Mouse (Mus musculus) splenic B cell, adult 2 months (primary cell): ENCODE measurements around the gene Zfp697.
"Not testable (repeated sequence)": the region's sequence is repeated elsewhere in the genome, so short reads cannot be mapped to it uniquely, and the experiment has no call there.

Source experiments
- DNase-seq: peaks from one replicate; pipeline ENCODE4 v3.0.0-alpha.2; 2011; ENCODE audit warnings: low read depth, low spot score
- H3K27me3 ChIP-seq: 2 replicates; pipeline ENCODE4 v1.6.1; 2012; ENCODE audit warnings: mild to moderate bottlenecking, low read length, moderate library complexity, mixed read lengths; ENCODE audit not compliant: control insufficient read depth, poor library complexity, insufficient read depth, severe bottlenecking
- H3K36me3 ChIP-seq: 2 replicates; pipeline ENCODE4 v1.6.1; 2012; ENCODE audit warnings: mild to moderate bottlenecking, low read length, moderate library complexity, mixed read lengths; ENCODE audit not compliant: control insufficient read depth, poor library complexity, insufficient read depth, severe bottlenecking

Gene Zfp697

DNA sequence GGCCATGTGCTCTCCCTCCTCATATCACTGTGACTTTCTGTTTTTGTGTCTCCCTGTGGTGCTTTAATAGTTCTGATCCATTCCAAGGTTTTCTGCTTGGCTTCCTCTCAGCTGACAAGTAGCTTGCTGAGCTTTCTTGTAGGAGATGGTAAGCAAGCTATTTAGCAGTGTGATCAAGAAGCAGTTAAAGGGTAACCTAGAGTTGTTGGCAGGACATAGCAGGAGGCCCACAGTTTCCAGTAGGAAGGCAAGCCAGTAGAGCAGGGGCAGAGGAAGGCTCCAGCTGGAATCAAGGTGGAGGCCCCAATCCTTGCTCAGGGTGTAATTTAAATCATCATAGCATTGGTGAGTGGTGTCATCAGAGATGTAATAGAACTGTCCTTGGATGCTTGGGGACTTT, 298.5 kb downstream of the Zfp697 start:
- no peaks in the 10 kb centered on the region for H3K36me3 ChIP-seq
- no peak for DNase-seq
- no peaks in the 10 kb centered on the region for H3K27me3 ChIP-seq

DNA sequence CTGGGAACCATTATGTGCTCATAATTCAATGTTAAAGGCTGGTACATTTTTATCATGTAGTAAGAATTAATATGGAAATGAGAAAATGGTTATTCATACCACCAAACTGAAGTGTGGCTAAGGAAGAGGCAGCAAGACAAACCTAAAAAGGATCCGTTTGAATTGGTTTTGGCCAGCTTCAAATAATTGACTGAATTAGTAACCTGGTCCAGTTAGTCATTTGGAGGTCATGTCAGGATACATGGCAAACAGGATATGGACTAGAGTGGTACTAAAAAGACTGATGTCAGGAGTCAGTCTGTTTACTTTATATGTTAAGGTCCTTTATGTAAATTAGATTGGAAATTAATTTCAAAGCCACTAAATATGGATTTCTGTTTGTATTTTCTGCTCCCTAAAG, 300.1 kb downstream of the Zfp697 start:
- no peak for DNase-seq
- Histone ChIP-seq H3K36me3 (no peaks in the 10 kb centered on the region), H3K27me3 (no peaks in the 10 kb centered on the region)

DNA sequence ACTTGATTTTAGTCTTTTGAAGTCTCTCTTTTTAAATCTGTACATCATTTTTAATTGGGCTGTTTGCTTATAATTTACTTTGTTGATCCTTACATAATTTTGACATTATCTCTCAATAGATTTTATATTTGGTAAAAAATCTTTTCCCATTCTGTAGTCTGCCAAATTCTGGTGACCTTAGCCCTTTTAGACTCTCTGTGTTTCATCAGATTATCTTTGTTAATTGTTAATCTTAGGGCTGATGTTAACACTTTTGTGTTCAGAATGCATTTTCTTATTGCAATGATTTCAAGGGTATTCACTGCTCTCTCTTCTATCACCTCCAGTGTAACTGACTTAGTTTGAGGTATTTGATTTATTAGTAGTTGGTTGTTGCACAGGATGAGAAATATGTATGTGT, 338.5 kb downstream of the Zfp697 start:
- DNase-seq, result no peak

DNA sequence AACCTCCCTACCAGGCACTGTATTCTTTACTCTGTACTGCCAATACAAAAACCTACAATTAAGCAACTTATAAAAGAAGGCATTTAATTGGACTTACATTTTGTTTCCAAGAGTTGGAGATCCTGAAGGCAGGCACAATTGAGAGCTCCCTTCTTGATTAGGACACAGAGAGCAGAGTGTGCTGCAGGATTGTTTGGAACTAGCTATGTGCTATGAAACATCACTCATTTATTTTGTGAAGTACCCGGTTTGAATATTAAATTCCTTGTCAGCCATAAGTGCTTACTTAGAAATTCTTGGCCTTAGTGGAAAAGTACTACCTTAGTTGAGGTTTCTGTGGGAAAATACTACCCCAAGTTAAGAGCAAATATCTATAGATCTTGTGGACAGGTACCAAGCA, 342.1 kb downstream of the Zfp697 start, which contains the start of gene Hsd3b2:
Gene Hsd3b2, minus strand, starts transcription at position 168 of the 400 bp plus-strand sequence.
- no peak for DNase-seq
- no peaks in the 10 kb centered on the region for H3K27me3 ChIP-seq
- H3K36me3 ChIP-seq, result no peaks in the 10 kb centered on the region

More for the DNA sequence above, 338.5 kb downstream of the Zfp697 start:
- Histone ChIP-seq H3K27me3 (no peaks in the 10 kb centered on the region), H3K36me3 (no peaks in the 10 kb centered on the region)

DNA sequence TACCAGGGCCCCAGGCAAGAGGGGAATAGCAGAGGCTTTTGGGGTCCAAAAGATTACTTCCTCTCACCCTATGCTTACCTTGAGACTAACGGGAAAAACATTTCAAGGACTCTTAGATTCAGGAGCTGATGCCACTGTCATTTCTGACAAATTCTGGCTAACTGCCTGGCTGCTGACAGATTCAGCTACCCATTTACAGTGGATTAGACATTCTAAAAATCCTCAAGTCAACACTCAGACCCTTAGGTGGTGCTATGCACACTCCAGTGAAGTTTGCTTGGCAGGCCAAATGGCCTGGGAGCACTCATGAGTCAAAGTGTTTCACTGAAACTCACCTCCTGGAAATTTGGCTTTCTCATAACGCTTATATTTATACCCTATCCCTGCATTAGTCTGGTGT, 344.0 kb downstream of the Zfp697 start:
- no peaks in the 10 kb centered on the region for H3K36me3 ChIP-seq
- H3K27me3 ChIP-seq, result no peaks in the 10 kb centered on the region
- no peak for DNase-seq

DNA sequence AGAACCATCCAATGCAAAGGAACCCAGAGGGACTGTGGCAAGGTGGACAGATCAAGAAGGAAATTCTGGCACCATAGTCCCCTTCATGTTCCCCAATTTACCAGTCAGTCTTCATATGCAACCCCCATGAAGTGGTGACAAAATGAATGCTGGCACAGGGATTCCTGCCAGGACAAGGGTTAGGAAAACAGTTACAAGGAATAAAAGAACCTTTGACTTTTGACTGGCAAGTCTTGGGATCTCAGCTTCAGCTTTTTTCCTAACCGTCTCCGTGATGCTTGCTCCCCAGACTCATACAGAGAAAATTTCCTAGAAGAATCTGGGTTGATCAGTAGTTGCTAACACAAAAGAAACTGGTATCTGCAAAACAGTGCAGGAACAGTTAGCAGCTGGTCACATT, 351.5 kb downstream of the Zfp697 start:
- no peaks in the 10 kb centered on the region for H3K27me3 ChIP-seq
- no peak for DNase-seq
- H3K36me3 ChIP-seq, result no peaks in the 10 kb centered on the region

DNA sequence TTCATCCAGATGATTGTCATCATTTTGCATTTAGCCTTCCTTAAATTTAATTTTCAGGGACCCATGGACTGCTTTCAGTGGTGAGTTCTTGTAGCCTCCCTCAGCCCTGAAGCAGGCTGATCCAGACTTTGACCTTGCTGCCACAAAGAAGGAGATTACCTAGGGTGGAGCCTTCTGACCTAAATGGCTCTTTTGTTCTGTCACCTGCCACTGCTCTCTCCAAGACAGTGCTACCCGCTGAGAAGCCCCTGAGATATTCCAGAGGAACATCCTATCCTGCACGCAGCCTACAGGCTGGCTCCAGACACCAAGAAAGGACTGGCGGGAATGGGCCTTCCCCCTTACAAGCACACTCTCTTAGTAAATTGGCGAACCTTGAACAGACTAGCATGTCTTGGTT, 352.1 kb downstream of the Zfp697 start:
- no peak for DNase-seq
- Histone ChIP-seq H3K36me3 (no peaks in the 10 kb centered on the region), H3K27me3 (no peaks in the 10 kb centered on the region)

DNA sequence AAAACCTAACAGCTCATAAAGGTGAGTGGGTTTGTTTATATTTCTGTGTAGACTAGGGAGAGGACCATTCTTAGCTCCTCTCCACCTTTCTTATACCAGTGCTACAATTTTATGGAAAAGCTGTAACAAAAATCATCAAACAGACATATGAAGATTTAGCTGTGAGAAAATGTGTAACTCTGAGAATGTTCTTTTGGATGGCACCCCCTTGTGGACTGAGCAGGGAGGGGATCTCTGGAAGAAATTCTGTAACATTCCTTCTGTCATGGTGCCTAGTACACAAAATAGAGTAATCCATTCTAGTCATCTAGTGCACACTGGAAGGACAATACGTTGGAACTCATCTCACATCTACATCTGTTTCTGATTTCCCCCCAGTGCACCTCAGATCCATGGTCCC, 358.8 kb downstream of the Zfp697 start:
- H3K27me3 ChIP-seq, H3K36me3 ChIP-seq, DNase-seq: not testable (repeated sequence)

DNA sequence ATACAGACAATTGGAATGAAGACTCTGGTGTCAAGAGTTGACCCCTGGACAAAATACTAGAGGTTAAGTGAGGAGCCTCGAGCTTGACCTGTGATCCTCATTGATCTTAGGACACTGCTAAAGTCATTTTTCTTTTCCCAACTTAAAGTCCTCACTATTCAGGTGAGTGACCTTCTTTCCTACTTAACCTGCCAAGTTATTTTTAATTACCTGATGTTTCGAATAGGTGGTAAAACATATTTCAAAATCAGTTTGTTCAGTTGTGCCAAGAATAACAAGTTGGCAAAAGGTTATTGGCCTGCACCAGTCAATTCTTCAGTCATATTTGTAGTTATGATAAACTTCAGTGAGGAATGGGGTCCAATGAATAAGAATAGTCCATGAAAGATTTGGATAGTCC, 369.9 kb downstream of the Zfp697 start:
- no peak for DNase-seq
- Histone ChIP-seq H3K36me3 (no peaks in the 10 kb centered on the region), H3K27me3 (no peaks in the 10 kb centered on the region)

DNA sequence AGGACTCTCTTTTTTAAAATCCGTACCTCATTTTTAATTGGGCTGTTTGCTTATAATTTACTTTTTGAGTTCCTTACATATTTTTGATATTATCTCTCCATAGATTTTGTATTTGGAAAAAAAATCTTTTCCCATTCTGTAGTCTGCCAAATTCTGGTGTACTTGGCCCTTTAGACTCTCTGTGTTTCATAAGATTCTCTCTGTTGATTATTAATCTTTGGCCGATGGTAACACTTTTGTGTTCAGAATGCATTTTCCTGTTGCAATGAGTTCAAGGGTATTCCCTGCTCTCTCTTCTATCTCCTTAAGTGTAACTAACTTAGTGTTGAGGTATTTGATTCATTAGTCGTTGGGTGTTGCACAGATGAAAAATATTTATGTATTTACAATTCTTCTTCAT, 374.6 kb downstream of the Zfp697 start:
- no peaks in the 10 kb centered on the region for H3K27me3 ChIP-seq

DNA sequence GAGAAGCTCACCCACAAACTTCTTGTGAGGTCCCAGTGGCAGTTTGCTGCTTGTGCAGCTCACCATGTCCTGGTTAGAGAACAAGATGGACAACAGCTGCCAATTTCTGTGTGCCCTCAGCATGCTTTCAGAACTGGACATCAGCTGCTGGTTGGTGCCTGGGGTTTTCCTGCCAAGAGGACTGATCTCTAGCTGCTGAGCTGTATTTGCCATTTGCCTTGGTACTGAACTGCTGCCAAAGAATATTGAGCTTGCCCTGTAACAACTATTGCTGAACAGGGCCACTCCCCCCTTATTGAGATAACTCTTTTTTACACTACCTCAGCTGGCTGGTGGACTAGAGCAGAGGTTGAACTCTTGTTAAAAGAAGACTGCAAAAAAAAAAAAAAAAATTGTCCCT, 381.9 kb downstream of the Zfp697 start:
- DNase-seq, result no peak
- no peaks in the 10 kb centered on the region for H3K27me3 ChIP-seq
- H3K36me3 ChIP-seq, result no peaks in the 10 kb centered on the region

More for the DNA sequence above, 374.6 kb downstream of the Zfp697 start:
- no peak for DNase-seq
- no peaks in the 10 kb centered on the region for H3K36me3 ChIP-seq

DNA sequence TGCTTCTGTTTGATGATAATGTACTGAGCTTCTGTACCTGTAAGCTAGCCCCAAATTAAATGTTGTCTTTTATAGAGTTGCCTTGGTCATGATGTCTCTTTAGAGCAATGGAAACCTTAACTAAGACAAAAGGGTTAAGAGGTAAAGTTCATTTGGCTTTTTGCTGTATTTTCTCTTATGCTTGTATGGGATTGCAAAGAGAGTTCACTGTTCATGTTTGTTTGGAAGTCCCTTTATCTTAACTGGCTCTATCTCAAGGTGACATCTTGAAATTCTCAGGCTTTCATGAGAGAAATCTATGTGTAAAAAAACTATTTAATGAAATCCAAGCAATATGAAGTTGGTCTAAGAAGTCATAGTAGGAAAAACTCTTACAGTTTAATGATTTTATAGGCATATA, 398.7 kb downstream of the Zfp697 start:
- Histone ChIP-seq H3K27me3 (no peaks in the 10 kb centered on the region), H3K36me3 (no peaks in the 10 kb centered on the region)
- no peak for DNase-seq

DNA sequence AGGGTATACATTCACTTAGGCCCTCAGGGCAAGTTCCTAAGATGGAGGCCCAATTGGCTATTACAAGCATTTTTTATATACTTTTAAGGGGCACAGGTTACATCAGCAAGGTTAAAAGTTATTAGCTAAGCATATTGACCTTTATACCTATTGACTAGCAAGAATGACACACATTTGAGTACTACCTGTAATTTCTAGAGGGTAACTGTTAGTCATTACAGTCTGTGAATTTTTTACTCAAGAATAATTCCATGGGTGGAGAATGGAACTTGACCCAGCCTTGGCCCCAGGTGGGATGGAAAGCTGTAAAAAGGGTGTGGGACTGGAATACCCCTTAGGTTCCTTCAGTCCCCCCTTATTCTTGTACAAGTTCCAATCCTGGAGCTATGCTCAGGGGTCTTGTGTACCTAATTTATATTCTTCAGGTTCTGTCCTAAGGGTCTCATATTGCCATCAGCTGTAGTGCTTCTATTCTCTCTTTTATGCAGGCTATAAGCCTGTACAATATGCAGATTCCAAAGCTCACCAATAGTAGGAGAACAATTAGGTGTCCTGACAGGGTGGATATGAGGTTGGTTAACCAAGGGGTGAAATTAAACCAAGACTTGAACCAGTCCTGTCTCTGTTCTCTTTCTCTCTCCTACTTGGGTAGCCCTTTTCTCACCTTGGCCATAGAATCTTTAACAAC, 400.1 kb downstream of the Zfp697 start:
- no peak for DNase-seq
- H3K27me3 ChIP-seq, result no peaks in the 10 kb centered on the region
- H3K36me3 ChIP-seq, result no peaks in the 10 kb centered on the region

DNA sequence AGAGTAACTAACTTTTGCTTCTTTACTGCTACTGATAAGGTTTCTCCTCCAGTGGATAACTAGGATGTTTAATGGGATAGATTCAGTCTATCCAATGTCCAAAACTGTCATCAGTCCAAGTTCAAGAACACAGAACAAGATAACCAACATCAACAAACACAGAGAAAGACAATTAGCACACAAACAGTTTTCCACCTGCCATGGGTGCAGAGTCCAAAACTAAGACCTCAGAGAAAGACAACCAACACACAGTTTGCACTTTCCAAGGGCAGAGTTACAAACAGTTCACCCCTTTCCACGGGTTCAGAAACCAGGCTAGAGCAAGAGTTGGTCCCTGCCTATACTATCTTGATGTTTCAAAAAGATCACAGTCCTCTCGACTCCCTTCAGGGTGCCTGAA, 404.3 kb downstream of the Zfp697 start:
- no peak for DNase-seq
- H3K36me3 ChIP-seq, result no peaks in the 10 kb centered on the region
- no peaks in the 10 kb centered on the region for H3K27me3 ChIP-seq
